Mouse (Mus musculus) small intestine, adult 2 months (tissue): ENCODE measurements around the gene Fgfr1op2.

Experiments
- CTCF ChIP-seq: fragments of 200-500 bp; IDR thresholded peaks from 2 replicates; pipeline ENCODE4 v1.5.1; 2012; ENCODE audit warnings: low read depth, mild to moderate bottlenecking, control low read depth, inconsistent platforms, low read length, moderate library complexity, mixed read lengths; ENCODE audit not compliant: insufficient replicate concordance, insufficient read length; ENCODE audit errors: extremely low read depth
- POLR2A ChIP-seq: fragments of 200-500 bp; IDR thresholded peaks from 2 replicates; pipeline ENCODE4 v1.6.1; 2012; ENCODE audit warnings: low read depth, mild to moderate bottlenecking, control low read depth, inconsistent platforms, low read length, moderate library complexity

- TF ChIP-seq CTCF (no peak), POLR2A (no peak)
Observed at GRCm38 (mm10) chr6:146585134-146585533, 8.1 kb downstream of the Fgfr1op2 start.
